Mouse (Mus musculus) liver (tissue): ENCODE results near the gene Scn5a.

Experiments used
- DNase-seq: peaks from one replicate; pipeline ENCODE4 v3.0.0-alpha.2; 2020; ENCODE audit warnings: mixed read lengths

The Scn5a gene

GRCm38 (mm10) chr9:119578636-119579438 is at the start of gene Scn5a:
TSS of gene Scn5a (minus strand) at chr9:119579016.
- DNase-seq = peak; percentile 32

GRCm38 (mm10) chr9:119627227-119627626 is 48.4 kb upstream of the Scn5a start:
- DNase-seq = no peak

GRCm38 (mm10) chr9:119624151-119624550 is 45.3 kb upstream of the Scn5a start:
- no peak for DNase-seq

- DNase-seq = no peak
These were observed 36.0 kb upstream of the Scn5a start for GRCm38 (mm10) chr9:119614798-119615197.

GRCm38 (mm10) chr9:119610563-119611166 is 31.8 kb upstream of the Scn5a start:
- DNase-seq = no peak

GRCm38 (mm10) chr9:119606906-119607305 is 28.1 kb upstream of the Scn5a start:
- DNase-seq = no peak

GRCm38 (mm10) chr9:119604607-119605006 is 25.8 kb upstream of the Scn5a start:
- no peak for DNase-seq

- no peak for DNase-seq
These were observed 19.7 kb upstream of the Scn5a start for GRCm38 (mm10) chr9:119598501-119598900.

GRCm38 (mm10) chr9:119597332-119597731 is 18.5 kb upstream of the Scn5a start:
- DNase-seq = no peak

- DNase-seq = no peak
These were observed 10.8 kb upstream of the Scn5a start for GRCm38 (mm10) chr9:119589592-119589991.

GRCm38 (mm10) chr9:119588763-119589449 is 10.1 kb upstream of the Scn5a start:
- DNase-seq = peak; percentile 16

GRCm38 (mm10) chr9:119580668-119581067 is 1.9 kb upstream of the Scn5a start:
- DNase-seq = peak; percentile 70

- DNase-seq = no peak
These were observed 1.4 kb upstream of the Scn5a start for GRCm38 (mm10) chr9:119580187-119580586.

GRCm38 (mm10) chr9:119578311-119578635 is 543 bp downstream of the Scn5a start:
- DNase-seq = no peak

GRCm38 (mm10) chr9:119576977-119577376 is 1.8 kb downstream of the Scn5a start:
- DNase-seq = no peak

- DNase-seq = no peak
These were observed 3.1 kb downstream of the Scn5a start for GRCm38 (mm10) chr9:119575732-119576131.

- no peak for DNase-seq
These were observed 4.5 kb downstream of the Scn5a start for GRCm38 (mm10) chr9:119574366-119574765.

- no peak for DNase-seq
These were observed 5.8 kb downstream of the Scn5a start for GRCm38 (mm10) chr9:119573009-119573408.

GRCm38 (mm10) chr9:119571411-119571888 is 7.4 kb downstream of the Scn5a start:
- no peak for DNase-seq

GRCm38 (mm10) chr9:119570652-119571051 is 8.2 kb downstream of the Scn5a start:
- DNase-seq = no peak

- DNase-seq = no peak
These were observed 10.1 kb downstream of the Scn5a start for GRCm38 (mm10) chr9:119568732-119569131.

- DNase-seq = no peak
These were observed 11.0 kb downstream of the Scn5a start for GRCm38 (mm10) chr9:119567800-119568199.

GRCm38 (mm10) chr9:119566214-119566613 is 12.6 kb downstream of the Scn5a start:
- DNase-seq = no peak

- DNase-seq = no peak
These were observed 14.0 kb downstream of the Scn5a start for GRCm38 (mm10) chr9:119564803-119565202.
